Mouse (Mus musculus) brain, embryonic 14.5 days (tissue): ENCODE measurements around the gene Aes.

Experiments
- CTCF ChIP-seq: fragments of 200-500 bp; IDR thresholded peaks from 2 replicates; pipeline ENCODE4 v1.5.1; 2012; ENCODE audit warnings: inconsistent platforms, mild to moderate bottlenecking, moderate library complexity, borderline replicate concordance; ENCODE audit not compliant: insufficient read depth, insufficient read length; ENCODE audit errors: extremely low read depth
- POLR2A ChIP-seq: fragments of 200-500 bp; IDR thresholded peaks from 2 replicates; pipeline ENCODE4 v1.6.1; 2012; ENCODE audit warnings: mild to moderate bottlenecking, inconsistent platforms, borderline replicate concordance; ENCODE audit not compliant: poor library complexity, insufficient read depth, insufficient read length, severe bottlenecking; ENCODE audit errors: extremely low read depth

DNA sequence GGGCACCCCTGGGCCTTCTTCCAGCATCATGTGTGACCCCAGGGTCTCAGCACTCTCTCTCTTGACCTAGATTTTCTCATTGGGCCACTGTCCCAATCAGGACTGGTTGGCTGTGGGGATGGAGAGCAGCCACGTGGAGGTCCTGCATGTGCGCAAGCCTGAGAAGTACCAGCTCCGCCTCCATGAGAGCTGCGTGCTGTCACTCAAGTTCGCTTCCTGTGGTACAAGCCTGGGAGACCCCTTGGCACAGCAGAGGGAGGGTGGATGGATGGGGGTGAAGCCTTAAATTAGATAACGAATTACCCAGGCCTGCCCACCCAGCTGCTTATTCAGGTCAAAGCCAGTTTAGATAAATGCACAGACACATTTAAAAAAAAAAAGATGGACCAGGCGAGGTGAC, 29.5 kb downstream of the Aes start:
- TF ChIP-seq CTCF = no peak
- no peak for TF ChIP-seq POLR2A
